Mouse (Mus musculus) liver, adult 2 months (tissue): ENCODE measurements at regions not wholly inside any gene's neighbourhood (a gene's known extent, or its start where the extent isn't known, plus 50 kb on each side); places are given as distances from the start of the nearest gene placed in this dataset.

Experiments used
- DNase-seq: peaks from one replicate; pipeline ENCODE4 v3.0.0-alpha.2; 2011; ENCODE audit warnings: low read depth, low spot score; ENCODE audit errors: extremely low read depth
- H3K27ac ChIP-seq: fragments of 200-500 bp; replicated peaks from 2 replicates; pipeline ENCODE4 v1.5.1; 2012; ENCODE audit warnings: low read depth, mild to moderate bottlenecking, control low read depth, inconsistent platforms, low read length; ENCODE audit not compliant: insufficient read depth
- H3K27me3 ChIP-seq: fragments of 200-500 bp; 2 replicates; pipeline ENCODE4 v1.6.1; 2012; ENCODE audit warnings: mild to moderate bottlenecking, moderate library complexity, low read length, inconsistent platforms; ENCODE audit not compliant: control insufficient read depth, insufficient read depth
- H3K36me3 ChIP-seq: fragments of 200-500 bp; 2 replicates; pipeline ENCODE4 v1.6.1; 2012; ENCODE audit warnings: low read length, inconsistent platforms; ENCODE audit not compliant: control insufficient read depth, insufficient read depth
- H3K4me1 ChIP-seq: fragments of 200-500 bp; 2 replicates; pipeline ENCODE4 v1.6.1; 2011; ENCODE audit warnings: low read length; ENCODE audit not compliant: control insufficient read depth, insufficient read depth
- H3K4me3 ChIP-seq: fragments of 200-500 bp; 2 replicates; pipeline ENCODE4 v1.5.1; 2011; ENCODE audit warnings: low read depth, mild to moderate bottlenecking, control low read depth, low read length, moderate library complexity; ENCODE audit not compliant: insufficient read depth
- H3K79me2 ChIP-seq: fragments of 200-500 bp; 2 replicates; pipeline ENCODE4 v1.6.1; 2012; ENCODE audit warnings: inconsistent platforms, mild to moderate bottlenecking, low read length, moderate library complexity; ENCODE audit not compliant: control insufficient read depth, insufficient read depth
- H3K9ac ChIP-seq: fragments of 200-500 bp; 2 replicates; pipeline ENCODE4 v1.6.1; 2012; ENCODE audit warnings: low read depth, mild to moderate bottlenecking, control low read depth, inconsistent platforms, low read length
- CTCF ChIP-seq: fragments of 200-500 bp; IDR thresholded peaks from 2 replicates; pipeline ENCODE4 v1.5.1; 2011; ENCODE audit warnings: low read depth, low read length, control low read depth
- POLR2A ChIP-seq: fragments of 200-500 bp; IDR thresholded peaks from 2 replicates; pipeline ENCODE4 v1.6.1; 2011; ENCODE audit warnings: low read length, control low read depth; ENCODE audit not compliant: insufficient read depth; ENCODE audit errors: extremely low read depth
- WGBS: fragments of 180-500 bp; shearing (Covaris S2); methylation state at CpG from one replicate; pipeline ENCODE4 v1.1.7; 2018; 5-methylcytosine and 5-hydroxymethylcytosine counted together

DNA sequence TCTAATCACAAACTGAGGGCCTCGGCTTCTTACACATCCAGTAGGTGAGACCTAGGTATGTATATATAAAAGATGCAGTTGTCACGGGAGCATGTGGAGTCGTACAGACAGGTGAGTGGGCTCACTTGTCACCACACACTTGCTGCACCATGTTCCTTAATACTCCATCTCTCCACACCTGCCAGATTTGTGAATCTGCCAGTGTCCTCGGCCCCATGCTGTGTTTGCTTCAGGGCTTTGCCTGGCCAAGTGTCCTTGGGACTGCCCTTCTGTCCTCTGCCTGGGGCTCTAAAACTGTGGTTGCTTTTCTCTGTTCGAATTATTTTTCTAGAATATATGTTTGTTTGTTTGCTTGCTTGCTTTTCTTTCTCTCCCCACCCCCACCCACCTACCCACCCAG, 126.0 kb upstream of the Syt13 start:
- no peaks in the 10 kb centered on the region for H3K4me1 ChIP-seq
- H3K79me2 ChIP-seq, result no peaks in the 10 kb centered on the region
- no peaks in the 10 kb centered on the region for H3K27me3 ChIP-seq
- H3K36me3 ChIP-seq, result no peaks in the 10 kb centered on the region
- H3K9ac ChIP-seq, result no peak overlapping the region
- no peak overlapping the region for H3K27ac ChIP-seq
- DNase-seq, result no peak
- no peak overlapping the region for H3K4me3 ChIP-seq
- TF ChIP-seq POLR2A (no peak), CTCF (no peak)
- 78% methylated on average over 5 of the region's 5 CpGs for WGBS

- Histone ChIP-seq H3K27me3 (no peaks in the 10 kb centered on the region), H3K79me2 (no peaks in the 10 kb centered on the region), H3K9ac (no peak overlapping the region), H3K4me3 (no peak overlapping the region), H3K4me1 (no peaks in the 10 kb centered on the region), H3K36me3 (no peaks in the 10 kb centered on the region), H3K27ac (no peak overlapping the region)
- 92% methylated on average over 2 of the region's 2 CpGs for WGBS
- no peak for DNase-seq
- TF ChIP-seq CTCF (no peak), POLR2A (no peak)
Measured at GRCm38 (mm10) chr2:92790374-92790773, 124.5 kb upstream of the Syt13 start.

DNA sequence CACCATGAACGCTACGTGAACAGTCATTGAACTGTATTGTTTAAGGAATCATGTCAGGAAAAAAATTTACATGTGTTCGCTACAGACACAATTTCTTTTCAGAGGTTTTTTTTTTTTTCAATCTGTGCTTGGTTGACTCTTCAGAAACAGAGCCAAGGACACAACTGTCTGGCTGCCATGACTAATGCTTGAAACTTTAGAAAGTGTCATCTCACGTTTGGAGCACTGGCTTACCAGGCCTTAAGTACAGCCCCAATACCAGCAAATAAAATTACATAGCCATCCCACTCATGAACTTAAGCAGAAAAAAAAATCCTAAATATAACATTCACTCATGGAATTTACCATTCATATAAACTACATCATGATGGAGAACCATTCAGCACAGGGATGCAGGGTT, 115.1 kb upstream of the Syt13 start:
- Histone ChIP-seq H3K4me3 (no peak overlapping the region), H3K9ac (no peak overlapping the region), H3K27ac (no peak overlapping the region), H3K27me3 (no peaks in the 10 kb centered on the region), H3K4me1 (no peaks in the 10 kb centered on the region), H3K36me3 (no peaks in the 10 kb centered on the region), H3K79me2 (no peaks in the 10 kb centered on the region)
- WGBS, result 91% methylated on average over 4 of the region's 4 CpGs
- no peak for DNase-seq
- TF ChIP-seq POLR2A (no peak), CTCF (no peak)

DNA sequence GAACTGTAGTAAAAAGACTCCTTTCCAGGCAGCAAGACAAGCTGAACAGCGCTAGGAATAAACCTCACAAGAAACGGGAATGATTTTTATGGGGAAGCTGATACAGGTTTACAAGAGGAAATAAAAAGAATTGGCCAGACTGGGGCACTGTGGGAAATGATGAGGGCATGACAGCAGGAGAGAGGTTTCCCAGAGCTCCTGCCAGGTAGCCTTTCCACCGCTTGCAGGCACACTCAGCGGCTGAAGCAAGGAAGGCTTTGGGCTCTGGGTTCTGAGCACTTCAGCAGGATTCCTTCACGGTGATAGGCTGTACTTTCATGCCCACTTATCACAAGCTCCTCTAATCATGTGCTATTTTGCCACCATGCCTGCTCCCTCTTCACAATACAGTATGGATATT, 114.2 kb upstream of the Syt13 start:
- Histone ChIP-seq H3K4me3 (no peak overlapping the region), H3K79me2 (no peaks in the 10 kb centered on the region), H3K9ac (no peak overlapping the region), H3K36me3 (no peaks in the 10 kb centered on the region), H3K27ac (no peak overlapping the region), H3K27me3 (no peaks in the 10 kb centered on the region), H3K4me1 (no peaks in the 10 kb centered on the region)
- TF ChIP-seq CTCF, result no peak
- DNase-seq, result no peak
- WGBS, result 72% methylated on average over 5 of the region's 5 CpGs

DNA sequence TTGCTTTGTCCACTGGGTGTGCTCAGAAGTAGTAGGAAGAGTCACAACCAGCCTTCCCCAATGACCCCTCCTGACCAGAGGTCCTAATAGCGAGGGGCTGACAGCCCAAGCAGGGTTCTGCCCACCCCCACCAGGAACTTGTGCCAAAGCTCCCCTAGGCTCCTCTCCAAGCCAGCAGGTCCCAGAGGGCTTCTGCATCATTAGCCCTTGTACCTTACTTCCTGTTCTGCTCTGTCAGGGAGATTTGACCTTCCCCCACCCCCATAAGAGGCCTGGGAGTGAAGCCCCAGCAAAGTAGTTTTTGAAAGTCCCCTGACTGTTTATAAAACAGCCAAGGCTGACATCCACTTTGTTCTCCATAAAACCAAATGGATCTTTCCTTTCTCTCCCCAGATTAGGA, 110.0 kb upstream of the Syt13 start:
- H3K79me2 ChIP-seq, result no peaks in the 10 kb centered on the region
- no peak overlapping the region for H3K27ac ChIP-seq
- no peak overlapping the region for H3K4me3 ChIP-seq
- H3K27me3 ChIP-seq, result no peaks in the 10 kb centered on the region
- 85% methylated on average over 1 of the region's 1 CpGs for WGBS
- no peaks in the 10 kb centered on the region for H3K4me1 ChIP-seq
- H3K36me3 ChIP-seq, result no peaks in the 10 kb centered on the region
- H3K9ac ChIP-seq, result no peak overlapping the region
- TF ChIP-seq POLR2A (no peak), CTCF (no peak)
- no peak for DNase-seq

- Histone ChIP-seq H3K27me3 (no peaks in the 10 kb centered on the region), H3K4me3 (no peak overlapping the region), H3K79me2 (no peaks in the 10 kb centered on the region), H3K27ac (no peak overlapping the region), H3K4me1 (no peaks in the 10 kb centered on the region), H3K36me3 (no peaks in the 10 kb centered on the region), H3K9ac (no peak overlapping the region)
- no peak for DNase-seq
- 56% methylated on average over 4 of the region's 4 CpGs for WGBS
- no peak for TF ChIP-seq POLR2A
- no peak for TF ChIP-seq CTCF
Measured at GRCm38 (mm10) chr2:92805761-92806160, 109.1 kb upstream of the Syt13 start.
